In the genomic region with DNA sequence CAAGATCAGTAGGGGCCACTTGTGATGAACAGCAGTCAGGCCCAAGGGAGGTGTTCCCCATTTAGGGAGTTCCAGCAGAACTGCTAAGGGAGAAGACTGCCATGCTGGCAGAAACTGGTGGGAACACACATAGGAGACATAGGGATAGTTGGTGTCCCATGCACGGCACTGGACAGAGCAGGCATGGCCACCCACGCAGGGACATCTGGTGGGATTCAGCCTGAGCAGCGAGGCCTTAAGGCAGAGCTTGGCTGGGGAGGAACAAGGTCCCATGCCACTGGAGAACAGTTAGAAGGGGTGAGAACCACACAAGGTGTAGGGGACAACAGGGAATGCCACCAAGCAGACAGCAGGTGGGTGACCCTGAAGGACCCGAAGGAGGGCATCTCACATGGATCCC, we compare ENCODE assay signal across 13 mouse cellular contexts. TPM values are rescaled to one million over a fixed set of nuclear protein-coding genes. Genes with fewer than 3 reads are reported as not detected.
DNase-seq lines count a peak whose midpoint lies in the region; ATAC-seq and TF ChIP-seq lines count a peak whose summit lies in the region.
"Had no signal": no experiment of that assay in that cellular context is flagged by ENCODE, and none has a peak within 500 bp of the region (broad histone marks: within the 10 kb centered on the region; RNA-seq: fewer than 3 reads in every experiment).

No protein-coding gene starts in this region.

- no peak overlapping the region for H3K4me2 ChIP-seq in midbrain, embryonic 11.5 days
- no peak overlapping the region for H3K4me2 ChIP-seq in midbrain, embryonic 13.5 days (replicated peaks)
- no peak overlapping the region for H3K4me2 ChIP-seq in stomach, postnatal 0 days (replicated peaks; ENCODE audit: low read depth)

- H3K4me3 ChIP-seq in midbrain, embryonic 10.5 days = no peak overlapping the region
- H3K4me3 ChIP-seq in midbrain, embryonic 11.5 days (ENCODE audit: low read depth, low read length) = no peak overlapping the region
- H3K4me3 ChIP-seq in hindbrain, embryonic 10.5 days = no peak overlapping the region
- H3K4me3 ChIP-seq in midbrain, embryonic 13.5 days (replicated peaks) = no peak overlapping the region
- no peak overlapping the region for H3K4me3 ChIP-seq in stomach, postnatal 0 days (ENCODE audit: low read depth, low read length)
- H3K4me3 ChIP-seq: megakaryocyte, embryonic 14.5 days had no signal

- H3K27me3 ChIP-seq in midbrain, embryonic 10.5 days (ENCODE audit: low read depth, poor library complexity, severe bottlenecking) = no peaks in the 10 kb centered on the region
- no peaks in the 10 kb centered on the region for H3K27me3 ChIP-seq in midbrain, embryonic 11.5 days (ENCODE audit: control insufficient read depth, insufficient read depth, low read length)
- no peaks in the 10 kb centered on the region; the same call in 1 of the 2 replicates for H3K27me3 ChIP-seq in hindbrain, embryonic 10.5 days (ENCODE audit: insufficient read depth, poor library complexity, severe bottlenecking)
- H3K27me3 ChIP-seq in midbrain, embryonic 13.5 days = no peaks in the 10 kb centered on the region
- H3K27me3 ChIP-seq in stomach, postnatal 0 days (ENCODE audit: control insufficient read depth, insufficient read depth, low read length) = no peaks in the 10 kb centered on the region

- no peak for TF ChIP-seq EP300 in stomach, postnatal 0 days (optimal IDR thresholded peaks at IDR 0.05)

- H3K9ac ChIP-seq in midbrain, embryonic 11.5 days (ENCODE audit: low read length) = no peak overlapping the region
- H3K9ac ChIP-seq in midbrain, embryonic 13.5 days (replicated peaks) = no peak overlapping the region
- no peak overlapping the region for H3K9ac ChIP-seq in stomach, postnatal 0 days (ENCODE audit: low read length)

- 89% methylated on average over 4 of the region's 4 CpGs for WGBS in midbrain, embryonic 10.5 days
- WGBS in midbrain, embryonic 11.5 days = 94% methylated on average over 4 of the region's 4 CpGs
- WGBS in hindbrain, embryonic 10.5 days = 88% methylated on average over 4 of the region's 4 CpGs
- WGBS in midbrain, embryonic 13.5 days = 84% methylated on average over 4 of the region's 4 CpGs
- WGBS in stomach, postnatal 0 days = 82% methylated on average over 4 of the region's 4 CpGs

- H3K27ac ChIP-seq in midbrain, embryonic 10.5 days (replicated peaks) = peak overlapping the region; percentile 68; the same call in 1 of the 2 replicates
- H3K27ac ChIP-seq in midbrain, embryonic 11.5 days (ENCODE audit: low read depth, low read length) = no peak overlapping the region
- peak overlapping the region; percentile 93 for H3K27ac ChIP-seq in hindbrain, embryonic 10.5 days
- H3K27ac ChIP-seq in midbrain, embryonic 13.5 days = peak overlapping the region; percentile 82
- peak overlapping the region; percentile 53; the same call in 1 of the 2 replicates for H3K27ac ChIP-seq in stomach, postnatal 0 days (replicated peaks)

- DNase-seq in midbrain, embryonic 10.5 days (ENCODE audit: low spot score) = no peak
- no peak for DNase-seq in midbrain, embryonic 11.5 days (ENCODE audit: low spot score, missing footprints)
- DNase-seq in hindbrain, embryonic 10.5 days (ENCODE audit: low spot score) = no peak
- DNase-seq in stomach, postnatal 0 days (ENCODE audit: low spot score) = no peak
- no peak for DNase-seq in cerebellum, postnatal 25 days
- DNase-seq in lung, postnatal 14 days = no peak
- DNase-seq in ovary, postnatal 36 days (ENCODE audit: low spot score) = no peak
- DNase-seq: embryo, embryonic 11 days; kidney, postnatal 4 days; lung, adult 18-20 months; right cerebral cortex, postnatal 4 days had no signal

- no peaks in the 10 kb centered on the region for H3K9me3 ChIP-seq in midbrain, embryonic 10.5 days (replicated peaks)
- no peaks in the 10 kb centered on the region for H3K9me3 ChIP-seq in midbrain, embryonic 11.5 days (ENCODE audit: control insufficient read depth, low read length)
- H3K9me3 ChIP-seq in hindbrain, embryonic 10.5 days = no peaks in the 10 kb centered on the region
- no peaks in the 10 kb centered on the region for H3K9me3 ChIP-seq in midbrain, embryonic 13.5 days
- H3K9me3 ChIP-seq in stomach, postnatal 0 days (ENCODE audit: control insufficient read depth, low read length) = no peaks in the 10 kb centered on the region
- H3K9me3 ChIP-seq: megakaryocyte, embryonic 14.5 days had no signal

- H3K4me1 ChIP-seq in midbrain, embryonic 10.5 days = peaks cover 99% of the 10 kb centered on the region
- peaks cover 88% of the 10 kb centered on the region for H3K4me1 ChIP-seq in midbrain, embryonic 11.5 days (ENCODE audit: control insufficient read depth, insufficient read depth, low read length)
- H3K4me1 ChIP-seq in hindbrain, embryonic 10.5 days (replicated peaks) = peaks cover 100% of the 10 kb centered on the region
- H3K4me1 ChIP-seq in midbrain, embryonic 13.5 days (replicated peaks) = peaks cover 100% of the 10 kb centered on the region
- H3K4me1 ChIP-seq in stomach, postnatal 0 days (replicated peaks; ENCODE audit: control insufficient read depth, insufficient read depth) = peaks cover 49% of the 10 kb centered on the region

- no peak for ATAC-seq in midbrain, embryonic 11.5 days (ENCODE audit: low FRiP score)
- ATAC-seq in midbrain, embryonic 13.5 days = no peak
- no peak for ATAC-seq in stomach, postnatal 0 days (ENCODE audit: low FRiP score, low TSS enrichment)

- no peak for TF ChIP-seq CTCF in stomach, postnatal 0 days (IDR thresholded peaks at IDR 0.05; ENCODE audit: low read depth)

- H3K36me3 ChIP-seq in midbrain, embryonic 10.5 days = 0 out of 2 replicates have a peak, but pooled peaks cover 5% of the 10 kb centered on the region
- H3K36me3 ChIP-seq in midbrain, embryonic 11.5 days (ENCODE audit: control insufficient read depth, insufficient read depth, low read length) = no peaks in the 10 kb centered on the region
- H3K36me3 ChIP-seq in hindbrain, embryonic 10.5 days = peaks cover 11% of the 10 kb centered on the region; the same call in 1 of the 2 replicates
- no peaks in the 10 kb centered on the region for H3K36me3 ChIP-seq in midbrain, embryonic 13.5 days
- no peaks in the 10 kb centered on the region for H3K36me3 ChIP-seq in stomach, postnatal 0 days (ENCODE audit: control insufficient read depth, insufficient read depth, low read length)

RNA-seq across cellular contexts. Expression of a gene that starts 23.6 kb away (rescaled TPM):
- polyA plus RNA-seq in midbrain, embryonic 10.5 days (2016; fragmentation: Nextera tagmentation; extraction: Ambion mirVana) = 16.2 and 19.1 TPM in 2 replicates
- 13.4 and 14.7 TPM in 2 replicates for polyA plus RNA-seq in midbrain, embryonic 11.5 days (2014; fragmentation: Nextera tagmentation; extraction: Ambion mirVana)
- 18.1 and 19.7 TPM in 2 replicates for polyA plus RNA-seq in hindbrain, embryonic 10.5 days (2016; fragmentation: Nextera tagmentation; extraction: Ambion mirVana)
- 20.2 and 22.6 TPM in 2 replicates for polyA plus RNA-seq in midbrain, embryonic 13.5 days (2015; fragmentation: Nextera tagmentation; extraction: Ambion mirVana)
- 11.1 and 12.1 TPM in 2 replicates for polyA plus RNA-seq in stomach, postnatal 0 days (2015; fragmentation: Nextera tagmentation; extraction: Ambion mirVana)
